Mouse (Mus musculus) embryonic fibroblast, embryonic 13.5 days (primary cell): ENCODE measurements at regions not wholly inside any gene's neighbourhood (a gene's known extent, or its start where the extent isn't known, plus 50 kb on each side); places are given as distances from the start of the nearest gene placed in this dataset.

Experiments used
- CTCF ChIP-seq: IDR thresholded peaks from 2 replicates; pipeline ENCODE4 v1.5.1; 2011; ENCODE audit warnings: mild to moderate bottlenecking, control low read depth, low read length, moderate library complexity, borderline replicate concordance; ENCODE audit not compliant: insufficient read depth
- POLR2A ChIP-seq: IDR thresholded peaks from 2 replicates; pipeline ENCODE4 v1.6.1; 2011; ENCODE audit warnings: low read depth, mild to moderate bottlenecking, control low read depth, low read length, moderate library complexity

DNA sequence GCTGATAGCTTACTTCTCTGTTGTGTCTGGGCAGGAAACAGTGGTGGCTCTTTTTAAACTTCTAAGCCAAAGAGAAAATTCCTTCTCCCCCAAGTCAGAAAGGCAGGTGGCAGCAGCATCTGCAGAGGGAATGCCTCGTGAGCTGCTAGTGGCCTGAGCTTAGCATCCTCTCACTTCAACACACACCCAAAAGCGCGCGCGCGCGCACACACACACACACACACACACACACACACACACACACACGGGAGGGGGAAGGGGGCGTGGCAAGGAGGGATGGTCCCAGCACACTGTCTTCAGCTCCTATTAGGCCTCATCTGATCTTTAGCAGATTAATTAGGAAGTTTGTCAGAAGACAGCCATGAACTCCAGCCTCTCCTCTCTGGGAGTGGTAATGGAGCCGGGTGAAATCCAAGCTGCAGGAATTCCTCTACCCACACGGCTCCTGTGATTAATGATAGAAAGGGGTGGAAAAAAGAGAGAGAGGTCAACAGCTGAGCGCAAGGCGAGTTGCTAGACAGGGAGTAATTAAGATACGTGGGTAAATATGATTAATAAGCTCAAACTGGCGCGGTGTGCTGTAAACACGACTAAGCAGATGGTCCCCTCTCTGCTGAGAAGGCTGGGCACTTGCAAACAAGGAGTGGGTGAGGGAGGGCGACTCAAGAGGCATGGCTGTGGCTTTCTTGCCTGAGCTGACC is 349.8 kb upstream of the Zfp703 start:
- no peak for TF ChIP-seq POLR2A
- no peak for TF ChIP-seq CTCF
